Mouse (Mus musculus): Measurements from ENCODE around the gene Kdm4a. TPM values are rescaled to one million over a fixed set of nuclear protein-coding genes. Genes with fewer than 3 reads are reported as not detected.

Kdm4a gene
- total and polyA plus RNA-seq, 3 experiments = 36.9 to 58.8 (median 43.6) TPM

DNA sequence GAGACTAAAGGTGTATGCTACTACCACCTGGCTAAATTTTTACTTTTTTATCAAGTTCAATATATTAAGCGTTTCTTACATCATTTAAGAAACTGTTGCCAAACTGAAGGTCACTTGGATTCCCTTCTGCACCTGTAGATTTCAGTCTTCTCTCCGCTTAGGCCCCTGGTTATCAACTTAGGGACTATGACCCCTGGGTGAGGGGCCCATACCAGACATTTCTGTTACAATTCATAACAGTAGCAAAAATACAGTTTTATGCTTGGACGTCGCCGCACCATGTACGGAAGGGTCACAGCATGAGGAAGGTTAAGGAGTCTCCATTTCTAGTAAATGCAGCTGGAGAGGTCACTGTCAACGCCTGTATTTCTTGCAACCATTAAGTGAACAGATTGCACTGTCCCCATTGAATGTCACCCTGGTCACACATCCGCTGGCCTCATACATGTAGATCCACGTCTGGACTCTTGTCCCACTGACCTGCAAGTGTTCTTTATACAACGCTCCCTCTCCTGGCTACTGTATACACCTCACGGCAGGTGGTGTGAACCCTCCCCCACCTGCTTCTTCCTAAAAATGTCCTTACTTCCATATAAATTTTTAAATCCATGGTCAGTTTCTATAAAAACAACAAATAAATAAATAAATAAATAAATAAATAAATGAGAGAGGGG is 86.9 kb downstream of the Kdm4a start:
- H3K27ac ChIP-seq (ENCODE audit: insufficient read depth, low read depth) = no peak overlapping the region
- peaks cover 0 to 31% of the 10 kb centered on the region in 2 experiments for H3K36me3 ChIP-seq (replicated peaks in 1 of 2; ENCODE audit: control insufficient read depth in 1 of 2, insufficient read depth in 1 of 2, low read length in 1 of 2)
- no peak overlapping the region for H3K4me3 ChIP-seq (replicated peaks in 1 of 3; ENCODE audit: low read depth in 2 of 3, low read length in 2 of 3, poor library complexity in 1 of 3)
- H3K9me3 ChIP-seq (replicated peaks; ENCODE audit: low read length) = no peaks in the 10 kb centered on the region
- DNase-seq (ENCODE audit: extremely low read depth) = no peak
- dilution Hi-C loops (cut with MboI; ENCODE audit: extremely low pct_ligation_motif_present, extremely low pct_unique_long_range_greater_than_20kb, low sequenced_read_pairs) (no loop called here), in situ Hi-C loops (cut with MboI; ENCODE audit: low pct_ligation_motif_present, low pct_unique_long_range_greater_than_20kb, low sequenced_read_pairs) (loop anchor here (25.0 kb wide), 1 partner anchor 256 kb away; the partner anchor contains the start of gene Slc6a9)
- no peak for TF ChIP-seq PAX5 (IDR thresholded peaks at IDR 0.05; ENCODE audit: low read length)
- TF ChIP-seq MAFK (IDR thresholded peaks at IDR 0.05; ENCODE audit: insufficient replicate concordance, low read length) = no peak
- TF ChIP-seq ETS1 (conservative IDR thresholded peaks at IDR 0.05; ENCODE audit: low read depth, low read length) = no peak
- TF ChIP-seq ZKSCAN1 (IDR thresholded peaks at IDR 0.05; ENCODE audit: borderline replicate concordance, low read depth, low read length) = no peak
- TF ChIP-seq EP300 (IDR thresholded peaks at IDR 0.05; ENCODE audit: low read length) = no peak
- TF ChIP-seq USF2 (conservative IDR thresholded peaks at IDR 0.05; ENCODE audit: low read depth, low read length) = no peak
- TF ChIP-seq SIN3A (IDR thresholded peaks at IDR 0.05; ENCODE audit: low read length) = no peak
- no peak for TF ChIP-seq CHD2 (IDR thresholded peaks at IDR 0.05; ENCODE audit: low read length)
- TF ChIP-seq SMC3 (IDR thresholded peaks at IDR 0.05; ENCODE audit: low read depth, low read length) = no peak
- no peak for TF ChIP-seq ZC3H11A (IDR thresholded peaks at IDR 0.05; ENCODE audit: low read depth, low read length)
- TF ChIP-seq ZNF384 (IDR thresholded peaks at IDR 0.05; ENCODE audit: low read depth, low read length) = no peak
- no peak for TF ChIP-seq MYC (IDR thresholded peaks at IDR 0.05; ENCODE audit: low read depth, low read length)
- no peak for TF ChIP-seq RAD21 (IDR thresholded peaks at IDR 0.05; ENCODE audit: low read depth, low read length)
- no peak overlapping the region for H3K4me2 ChIP-seq (ENCODE audit: insufficient read depth, low read depth, poor library complexity, severe bottlenecking)
- H3K79me2 ChIP-seq (replicated peaks; ENCODE audit: control insufficient read depth, extremely low read depth, insufficient read depth, poor library complexity, severe bottlenecking) = no peaks in the 10 kb centered on the region
- H3K9ac ChIP-seq (ENCODE audit: insufficient read depth, low read depth) = no peak overlapping the region
- H3K4me1 ChIP-seq (ENCODE audit: control insufficient read depth in 1 of 2, insufficient read depth in 2 of 2) = 0 out of 4 replicates have a peak, but pooled peaks cover 0 to under 1% of the 10 kb centered on the region in 2 experiments
- no peaks in the 10 kb centered on the region for H3K27me3 ChIP-seq (replicated peaks)

DNA sequence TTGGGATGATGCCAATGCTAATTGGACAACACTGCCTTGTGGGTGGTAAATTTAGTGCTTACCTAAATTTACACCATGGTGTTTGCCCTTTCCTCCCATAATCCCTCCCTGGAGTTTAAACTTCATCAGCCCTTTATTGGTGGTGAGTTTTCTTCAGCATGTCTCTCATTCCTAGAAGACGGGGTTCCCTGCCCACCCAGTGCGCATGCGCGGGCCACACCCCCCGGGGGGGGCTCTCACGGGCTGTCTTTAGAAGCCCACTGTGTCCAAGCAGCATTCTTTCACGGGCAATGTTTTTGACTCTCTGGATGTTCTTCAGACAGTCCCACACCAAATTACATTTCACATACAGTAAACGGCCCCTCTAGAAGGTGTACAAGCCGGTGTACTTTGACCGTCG is 89.4 kb downstream of the Kdm4a start:
- no peak for TF ChIP-seq GABPA (IDR thresholded peaks at IDR 0.05; ENCODE audit: insufficient replicate concordance, low read depth, low read length)
- no peak for TF ChIP-seq ETS1 (conservative IDR thresholded peaks at IDR 0.05; ENCODE audit: low read depth, low read length)
- TF ChIP-seq MYC (IDR thresholded peaks at IDR 0.05; ENCODE audit: low read depth, low read length) = no peak
- TF ChIP-seq ZKSCAN1 (IDR thresholded peaks at IDR 0.05; ENCODE audit: borderline replicate concordance, low read depth, low read length) = no peak
- TF ChIP-seq SMC3 (IDR thresholded peaks at IDR 0.05; ENCODE audit: low read depth, low read length) = no peak
- no peak for TF ChIP-seq NELFE (IDR thresholded peaks at IDR 0.05; ENCODE audit: low read depth, low read length)
- no peak for TF ChIP-seq CHD1 (IDR thresholded peaks at IDR 0.05; ENCODE audit: low read depth, low read length)
- TF ChIP-seq EP300 (IDR thresholded peaks at IDR 0.05; ENCODE audit: low read length) = no peak
- no peak for TF ChIP-seq JUN (IDR thresholded peaks at IDR 0.05; ENCODE audit: insufficient read depth, low read depth, low read length)
- TF ChIP-seq ELF1 (IDR thresholded peaks at IDR 0.05; ENCODE audit: low read depth, low read length) = no peak
- TF ChIP-seq ZMIZ1 (IDR thresholded peaks at IDR 0.05; ENCODE audit: low read depth, low read length) = no peak
- TF ChIP-seq MAZ (IDR thresholded peaks at IDR 0.05; ENCODE audit: low read depth, low read length) = no peak
- TF ChIP-seq POLR2AphosphoS2 (IDR thresholded peaks at IDR 0.05; ENCODE audit: low read depth, low read length) = no peak
- no peak for TF ChIP-seq CTCF (conservative IDR thresholded peaks at IDR 0.05 in 1 of 2, IDR thresholded peaks at IDR 0.05 in 1 of 2; ENCODE audit: low read depth in 2 of 2, low read length in 2 of 2)
- no peak for TF ChIP-seq USF1 (IDR thresholded peaks at IDR 0.05; ENCODE audit: low read depth, low read length)
- TF ChIP-seq ZC3H11A (IDR thresholded peaks at IDR 0.05; ENCODE audit: low read depth, low read length) = no peak
- no peak for TF ChIP-seq TCF12 (IDR thresholded peaks at IDR 0.05; ENCODE audit: low read depth, low read length)
- H3K79me2 ChIP-seq (replicated peaks; ENCODE audit: control insufficient read depth, extremely low read depth, insufficient read depth, poor library complexity, severe bottlenecking) = no peaks in the 10 kb centered on the region
- no peak overlapping the region for H3K9ac ChIP-seq (ENCODE audit: insufficient read depth, low read depth)
- no peak overlapping the region for H3K4me3 ChIP-seq (replicated peaks in 1 of 3; ENCODE audit: low read depth in 2 of 3, low read length in 2 of 3, poor library complexity in 1 of 3)
- H3K27me3 ChIP-seq (replicated peaks) = no peaks in the 10 kb centered on the region
- dilution Hi-C loops (cut with MboI; ENCODE audit: extremely low pct_ligation_motif_present, extremely low pct_unique_long_range_greater_than_20kb, low sequenced_read_pairs) (no loop called here), in situ Hi-C loops (cut with MboI; ENCODE audit: low pct_ligation_motif_present, low pct_unique_long_range_greater_than_20kb, low sequenced_read_pairs) (loop anchor here (25.0 kb wide), 1 partner anchor 253 kb away; the partner anchor contains the start of gene Slc6a9)
- no peaks in the 10 kb centered on the region for H3K4me1 ChIP-seq (ENCODE audit: control insufficient read depth in 1 of 2, insufficient read depth in 2 of 2)
- DNase-seq (ENCODE audit: extremely low read depth) = no peak
- H3K4me2 ChIP-seq (ENCODE audit: insufficient read depth, low read depth, poor library complexity, severe bottlenecking) = no peak overlapping the region
- no peak overlapping the region for H3K27ac ChIP-seq (ENCODE audit: insufficient read depth, low read depth)
- no peaks in the 10 kb centered on the region for H3K9me3 ChIP-seq (replicated peaks; ENCODE audit: low read length)
- peaks cover 0 to 16% of the 10 kb centered on the region in 2 experiments for H3K36me3 ChIP-seq (replicated peaks in 1 of 2; ENCODE audit: control insufficient read depth in 1 of 2, insufficient read depth in 1 of 2, low read length in 1 of 2)
